Mouse (Mus musculus) heart, adult 9 months (tissue): ENCODE measurements around the gene Ppil4.
"Not testable (repeated sequence)": the region's sequence is repeated elsewhere in the genome, so short reads cannot be mapped to it uniquely, and the experiment has no call there.

ENCODE experiments used
- DNase-seq, 2 experiments: peaks; one replicate each; pipeline ENCODE4 v3.0.0; 2022; ENCODE audit warnings: low spot score in 2 of 2

Gene Ppil4

GRCm38 (mm10) chr10:7792751-7793385 is at the start of gene Ppil4, which contains the start of gene Ginm1:
Gene Ppil4 (plus strand): TSS chr10:7792891.
Gene Ginm1 (minus strand): TSS chr10:7792824.
- DNase-seq: peak; percentile 87 to 88

- DNase-seq: not testable (repeated sequence)
These were observed 47.2 kb upstream of the Ppil4 start for GRCm38 (mm10) chr10:7745528-7745927.

- DNase-seq: no peak
These were observed 43.9 kb upstream of the Ppil4 start for GRCm38 (mm10) chr10:7748752-7749151.

GRCm38 (mm10) chr10:7757544-7757943 is 35.1 kb upstream of the Ppil4 start:
- DNase-seq: no peak

GRCm38 (mm10) chr10:7772346-7772745 is 20.3 kb upstream of the Ppil4 start:
- DNase-seq: no peak

GRCm38 (mm10) chr10:7772769-7773168 is 19.9 kb upstream of the Ppil4 start:
- DNase-seq: no peak

GRCm38 (mm10) chr10:7775421-7775820 is 17.3 kb upstream of the Ppil4 start:
- peak; percentile 24 to 55 for DNase-seq

GRCm38 (mm10) chr10:7778361-7778760 is 14.3 kb upstream of the Ppil4 start:
- DNase-seq: no peak

GRCm38 (mm10) chr10:7779751-7780237 is 12.9 kb upstream of the Ppil4 start:
- DNase-seq: no peak

- DNase-seq: peak; percentile 81 to 87
These were observed 12.2 kb upstream of the Ppil4 start for GRCm38 (mm10) chr10:7780238-7781176.

- DNase-seq: no peak
These were observed 11.5 kb upstream of the Ppil4 start for GRCm38 (mm10) chr10:7781214-7781613.

- DNase-seq: no peak
These were observed 5.4 kb upstream of the Ppil4 start for GRCm38 (mm10) chr10:7787319-7787718.

GRCm38 (mm10) chr10:7792254-7792750 is 389 bp upstream of the Ppil4 start:
- no peak for DNase-seq

- no peak for DNase-seq
These were observed 8.6 kb downstream of the Ppil4 start for GRCm38 (mm10) chr10:7801258-7801657.

GRCm38 (mm10) chr10:7802519-7803140 is 9.9 kb downstream of the Ppil4 start:
- no peak for DNase-seq

- DNase-seq: peak in 1 of 2 experiments; percentile 53
These were observed 17.2 kb downstream of the Ppil4 start for GRCm38 (mm10) chr10:7809937-7810336.

- no peak for DNase-seq
These were observed 23.8 kb downstream of the Ppil4 start for GRCm38 (mm10) chr10:7816476-7816875.

GRCm38 (mm10) chr10:7818676-7819075 is 26.0 kb downstream of the Ppil4 start:
- DNase-seq: no peak

GRCm38 (mm10) chr10:7819156-7819555 is 26.5 kb downstream of the Ppil4 start:
- DNase-seq: no peak

- no peak for DNase-seq
These were observed 26.9 kb downstream of the Ppil4 start for GRCm38 (mm10) chr10:7819603-7820002.

- DNase-seq: no peak
These were observed 27.5 kb downstream of the Ppil4 start for GRCm38 (mm10) chr10:7820171-7820570.

- no peak for DNase-seq
These were observed 29.3 kb downstream of the Ppil4 start for GRCm38 (mm10) chr10:7821981-7822380.
